Mouse (Mus musculus) midbrain, embryonic 14.5 days (tissue): ENCODE measurements around the gene Tinagl1. TPM values are rescaled to one million over a fixed set of nuclear protein-coding genes. Genes with fewer than 3 reads are reported as not detected.

Source experiments
- ATAC-seq: fragments of 200-750 bp; cut with Nextera tagmentation; 2 replicates; pipeline ENCODE4 v1.8.0; 2017; ENCODE audit warnings: moderate number of reproducible peaks, moderate library complexity; ENCODE audit not compliant: low FRiP score, low TSS enrichment
- DNase-seq: peaks from one replicate; pipeline ENCODE4 v3.0.0-alpha.2; 2015
- H3K27ac ChIP-seq: fragments of 300-500 bp; sonication (generic); replicated peaks from 2 replicates; pipeline ENCODE4 v1.5.1; 2014; ENCODE audit warnings: mild to moderate bottlenecking, low read depth, low read length, moderate library complexity
- H3K27me3 ChIP-seq: fragments of 300-500 bp; sonication (generic); 2 replicates; pipeline ENCODE4 v1.6.1; 2014; ENCODE audit warnings: low read length, control low read depth, mixed read lengths; ENCODE audit not compliant: control insufficient read depth, insufficient read depth
- H3K36me3 ChIP-seq: fragments of 300-500 bp; sonication (generic); 2 replicates; pipeline ENCODE4 v1.6.1; 2014; ENCODE audit warnings: low read length, control low read depth; ENCODE audit not compliant: control insufficient read depth, insufficient read depth
- H3K4me1 ChIP-seq: fragments of 300-500 bp; sonication (generic); 2 replicates; pipeline ENCODE4 v1.6.1; 2014; ENCODE audit warnings: mild to moderate bottlenecking, antibody characterized with exemption, low read length, control low read depth; ENCODE audit not compliant: control insufficient read depth, insufficient read depth
- H3K4me2 ChIP-seq: fragments of 300-500 bp; sonication (generic); 2 replicates; pipeline ENCODE4 v1.6.1; 2014; ENCODE audit warnings: mild to moderate bottlenecking, low read length, moderate library complexity
- H3K4me3 ChIP-seq: fragments of 300-500 bp; sonication (generic); replicated peaks from 2 replicates; pipeline ENCODE4 v1.5.1; 2014; ENCODE audit warnings: low read depth, low read length
- H3K9ac ChIP-seq: fragments of 300-500 bp; sonication (generic); replicated peaks from 2 replicates; pipeline ENCODE4 v1.6.1; 2014; ENCODE audit warnings: mild to moderate bottlenecking, low read length, moderate library complexity
- H3K9me3 ChIP-seq: fragments of 300-500 bp; sonication (generic); 2 replicates; pipeline ENCODE4 v1.6.1; 2016; ENCODE audit warnings: low read length, control low read depth, mixed read lengths; ENCODE audit not compliant: control insufficient read depth
- WGBS: fragments of 180-500 bp; shearing (Covaris S2); extraction: QIAGEN DNeasy Blood & Tissue Kit; methylation state at CpG from one replicate; pipeline ENCODE4 v1.1.7; 2014; 5-methylcytosine and 5-hydroxymethylcytosine counted together
- polyA plus RNA-seq: library from polyadenylated mRNA; unstranded; fragments of >200 nt; fragmentation: Nextera tagmentation; extraction: Ambion mirVana; gene quantifications from 2 replicates; pipeline ENCODE4 v1.2.1, GENCODE M21; 2014

The Tinagl1 gene
- 1.2 and 1.7 TPM in 2 replicates for polyA plus RNA-seq

DNA sequence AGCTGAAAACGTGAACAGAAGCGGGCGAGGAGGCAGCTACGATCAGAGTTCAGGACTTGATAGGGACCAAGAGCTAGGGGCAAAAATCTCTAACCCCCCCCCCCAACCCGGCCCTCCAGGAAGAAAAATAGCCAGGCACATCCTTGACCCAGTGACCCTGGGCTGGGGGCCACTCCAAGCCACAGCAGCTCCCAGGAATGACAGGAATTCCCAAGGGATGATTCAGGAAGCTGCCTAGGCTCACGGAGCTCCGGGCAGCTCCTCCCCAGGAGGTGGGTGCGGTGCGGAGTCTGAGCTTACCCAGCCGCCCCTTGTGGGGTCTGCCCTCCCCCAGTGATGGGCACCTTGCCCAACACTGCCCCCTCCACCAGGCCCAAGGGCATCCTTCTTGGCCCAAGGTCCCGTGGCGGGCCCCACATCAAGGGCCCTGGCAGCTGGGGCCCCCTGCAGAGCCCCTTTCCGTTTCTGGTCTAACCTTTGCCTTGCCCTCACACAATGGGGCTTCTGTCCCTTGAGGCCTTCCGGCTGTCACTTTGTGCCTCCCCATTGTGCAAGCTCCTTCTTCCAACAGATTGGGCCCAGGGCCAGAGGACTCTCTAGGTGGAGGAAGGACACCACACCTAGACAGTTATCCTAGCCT, at the start of gene Tinagl1:
Gene Tinagl1, minus strand, starts transcription at position 51 of the 640 bp plus-strand sequence.
- no peak within 1 kb of the TSS for H3K9ac ChIP-seq
- H3K27me3 ChIP-seq, result peaks cover 14% of the 10 kb centered on the region
- no peaks in the 10 kb centered on the region for H3K9me3 ChIP-seq
- no peak within 1 kb of the TSS for H3K4me3 ChIP-seq
- no peak within 1 kb of the TSS for H3K27ac ChIP-seq
- DNase-seq, result no peak
- WGBS, result 4% methylated on average over 14 of the region's 14 CpGs
- H3K4me2 ChIP-seq, result peak within 1 kb of the TSS; percentile 33
- no peak for ATAC-seq
- no peaks in the 10 kb centered on the region for H3K36me3 ChIP-seq
- 0 out of 2 replicates have a peak, but pooled peaks cover 7% of the 10 kb centered on the region for H3K4me1 ChIP-seq

DNA sequence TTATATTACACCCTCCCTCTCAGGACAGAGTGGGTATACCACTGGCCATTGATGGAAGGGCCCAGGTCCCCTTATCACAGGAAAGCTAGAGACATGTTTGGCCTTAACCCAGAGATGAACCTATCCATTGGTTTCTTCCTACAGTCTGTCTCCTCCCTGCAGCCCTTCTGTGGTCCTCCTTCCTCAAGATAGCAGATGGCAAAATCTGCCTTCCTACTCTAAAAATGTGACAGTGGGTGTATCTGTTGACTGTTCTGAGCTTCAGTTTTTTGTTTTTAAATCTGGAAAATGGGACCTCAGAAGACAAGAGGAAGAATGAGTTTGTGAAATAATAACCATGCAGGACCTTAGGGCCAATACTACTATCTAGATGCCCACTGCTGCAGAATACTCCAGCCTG, 49.1 kb upstream of the Tinagl1 start:
- H3K36me3 ChIP-seq, result no peaks in the 10 kb centered on the region
- DNase-seq, result no peak
- H3K27ac ChIP-seq, result no peak overlapping the region
- no peak overlapping the region for H3K4me3 ChIP-seq
- no peak for ATAC-seq
- H3K27me3 ChIP-seq, result no peaks in the 10 kb centered on the region
- H3K9me3 ChIP-seq, result no peaks in the 10 kb centered on the region
- no peak overlapping the region for H3K9ac ChIP-seq
- no peaks in the 10 kb centered on the region for H3K4me1 ChIP-seq
- H3K4me2 ChIP-seq, result no peak overlapping the region

GRCm38 (mm10) chr4:130222179-130222578, 47.3 kb upstream of the Tinagl1 start, which contains the start of gene Gm853:
TSS of gene Gm853 (minus strand) at chr4:130222401.
- 58% methylated on average over 4 of the region's 4 CpGs for WGBS
- Histone ChIP-seq H3K4me1 (no peaks in the 10 kb centered on the region), H3K4me2 (no peak within 1 kb of the TSS), H3K9me3 (no peaks in the 10 kb centered on the region), H3K36me3 (no peaks in the 10 kb centered on the region), H3K27ac (no peak within 1 kb of the TSS), H3K4me3 (no peak within 1 kb of the TSS), H3K9ac (no peak within 1 kb of the TSS), H3K27me3 (no peaks in the 10 kb centered on the region)
- ATAC-seq, result no peak
- no peak for DNase-seq

GRCm38 (mm10) chr4:130220176-130220575, 45.3 kb upstream of the Tinagl1 start:
- Histone ChIP-seq H3K4me3 (no peak overlapping the region), H3K4me2 (no peak overlapping the region), H3K9ac (no peak overlapping the region), H3K36me3 (no peaks in the 10 kb centered on the region), H3K4me1 (no peaks in the 10 kb centered on the region), H3K9me3 (no peaks in the 10 kb centered on the region), H3K27me3 (no peaks in the 10 kb centered on the region), H3K27ac (no peak overlapping the region)
- WGBS, result 83% methylated on average over 9 of the region's 9 CpGs
- DNase-seq, result no peak
- no peak for ATAC-seq

GRCm38 (mm10) chr4:130215392-130215791, 40.5 kb upstream of the Tinagl1 start:
- no peak overlapping the region for H3K27ac ChIP-seq
- H3K27me3 ChIP-seq, result no peaks in the 10 kb centered on the region
- no peak overlapping the region for H3K4me2 ChIP-seq
- H3K9ac ChIP-seq, result no peak overlapping the region
- H3K9me3 ChIP-seq, result no peaks in the 10 kb centered on the region
- H3K4me1 ChIP-seq, result no peaks in the 10 kb centered on the region
- WGBS, result 92% methylated on average over 8 of the region's 8 CpGs
- ATAC-seq (no peak), DNase-seq (no peak)
- no peaks in the 10 kb centered on the region for H3K36me3 ChIP-seq
- no peak overlapping the region for H3K4me3 ChIP-seq

GRCm38 (mm10) chr4:130213857-130214256, 38.9 kb upstream of the Tinagl1 start:
- Histone ChIP-seq H3K27me3 (no peaks in the 10 kb centered on the region), H3K36me3 (no peaks in the 10 kb centered on the region), H3K27ac (no peak overlapping the region), H3K9ac (no peak overlapping the region), H3K9me3 (no peaks in the 10 kb centered on the region), H3K4me2 (no peak overlapping the region), H3K4me3 (no peak overlapping the region), H3K4me1 (no peaks in the 10 kb centered on the region)
- DNase-seq, result no peak
- ATAC-seq, result no peak
- 79% methylated on average over 10 of the region's 10 CpGs for WGBS

DNA sequence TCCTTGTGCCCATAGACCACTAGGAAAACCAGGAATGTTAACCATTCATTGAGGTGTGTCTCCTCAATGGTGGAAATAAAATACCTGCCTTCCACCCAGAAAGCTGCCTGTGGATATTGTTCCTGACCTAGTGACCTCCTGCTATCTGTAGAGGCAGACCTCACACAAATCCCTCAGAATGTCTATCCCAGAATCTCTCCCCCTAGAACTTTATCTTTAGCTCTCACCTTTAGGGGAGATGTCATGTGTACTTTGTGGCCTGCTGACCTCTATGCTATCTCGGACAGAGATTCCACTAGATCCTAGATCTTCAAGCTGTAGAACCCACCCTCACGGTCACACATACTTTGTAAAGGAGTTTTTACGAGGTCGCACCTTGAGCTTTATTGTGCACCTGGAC, 38.3 kb upstream of the Tinagl1 start:
- no peak overlapping the region for H3K4me2 ChIP-seq
- no peak for ATAC-seq
- no peaks in the 10 kb centered on the region for H3K27me3 ChIP-seq
- no peaks in the 10 kb centered on the region for H3K4me1 ChIP-seq
- no peak overlapping the region for H3K4me3 ChIP-seq
- H3K36me3 ChIP-seq, result no peaks in the 10 kb centered on the region
- WGBS, result 91% methylated on average over 4 of the region's 4 CpGs
- DNase-seq, result no peak
- no peak overlapping the region for H3K27ac ChIP-seq
- no peak overlapping the region for H3K9ac ChIP-seq
- H3K9me3 ChIP-seq, result no peaks in the 10 kb centered on the region

DNA sequence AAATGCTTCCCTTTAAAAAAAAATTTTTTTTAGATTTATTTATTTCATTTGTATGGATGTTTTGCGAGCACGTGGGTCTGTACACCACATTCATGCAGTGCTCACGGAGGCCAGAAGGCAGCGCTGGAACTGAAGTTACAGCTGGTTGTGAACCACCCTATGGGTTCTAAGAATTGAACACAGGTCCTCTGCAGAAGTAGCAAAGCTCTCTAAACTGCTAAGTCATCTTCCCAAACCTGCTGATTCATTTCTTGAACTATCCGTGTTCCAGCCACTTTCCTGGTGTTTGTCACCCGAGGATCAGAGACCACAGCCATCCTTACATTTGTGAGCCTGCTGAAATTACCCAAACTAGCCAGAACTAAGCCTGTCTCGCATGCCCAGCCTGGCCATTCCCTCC, 37.5 kb upstream of the Tinagl1 start:
- no peaks in the 10 kb centered on the region for H3K27me3 ChIP-seq
- H3K4me2 ChIP-seq, result no peak overlapping the region
- ATAC-seq (no peak), DNase-seq (no peak)
- no peak overlapping the region for H3K9ac ChIP-seq
- H3K4me1 ChIP-seq, result no peaks in the 10 kb centered on the region
- WGBS, result 78% methylated on average over 7 of the region's 7 CpGs
- no peak overlapping the region for H3K27ac ChIP-seq
- no peak overlapping the region for H3K4me3 ChIP-seq
- no peaks in the 10 kb centered on the region for H3K9me3 ChIP-seq
- H3K36me3 ChIP-seq, result no peaks in the 10 kb centered on the region

DNA sequence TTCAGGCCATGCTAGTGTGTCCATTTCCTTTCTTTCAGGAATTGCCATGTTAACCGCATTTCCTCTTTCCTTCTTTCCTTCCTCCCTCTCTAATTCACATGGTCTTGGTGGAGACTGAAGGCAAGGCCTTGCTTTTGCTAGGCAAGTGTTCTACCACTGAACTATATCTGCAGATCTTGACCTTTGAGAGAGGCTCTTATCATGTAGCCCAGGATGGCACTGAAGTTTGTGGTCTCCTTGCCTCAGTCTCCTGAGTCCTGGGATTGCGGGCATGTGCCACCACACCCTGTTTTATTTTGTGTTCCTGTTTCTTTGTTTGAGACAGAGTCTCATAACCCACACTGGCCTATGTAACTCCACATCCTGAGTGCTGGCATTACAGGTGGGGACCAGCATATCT, 36.9 kb upstream of the Tinagl1 start:
- ATAC-seq (no peak), DNase-seq (no peak)
- Histone ChIP-seq H3K4me3 (no peak overlapping the region), H3K27ac (no peak overlapping the region), H3K9me3 (no peaks in the 10 kb centered on the region), H3K27me3 (no peaks in the 10 kb centered on the region), H3K9ac (no peak overlapping the region), H3K4me2 (no peak overlapping the region), H3K36me3 (no peaks in the 10 kb centered on the region), H3K4me1 (no peaks in the 10 kb centered on the region)
- 96% methylated on average over 2 of the region's 2 CpGs for WGBS
